Mouse (Mus musculus) thymus, postnatal 36 days (tissue): ENCODE measurements at regions not wholly inside any gene's neighbourhood (a gene's known extent, or its start where the extent isn't known, plus 50 kb on each side); places are given as distances from the start of the nearest gene placed in this dataset.

Experiments
- DNase-seq, 2 experiments: peaks; one replicate each; pipeline ENCODE4 v3.0.0; 2022; ENCODE audit warnings: mixed read lengths in 2 of 2

- no peak for DNase-seq
Observed at GRCm38 (mm10) chr14:17234898-17235297, 415.9 kb upstream of the Rarb start.

- no peak for DNase-seq
Observed at GRCm38 (mm10) chr14:17211502-17211901, 392.5 kb upstream of the Rarb start.

- DNase-seq: no peak
Observed at GRCm38 (mm10) chr14:17205691-17206090, 386.7 kb upstream of the Rarb start.

DNA sequence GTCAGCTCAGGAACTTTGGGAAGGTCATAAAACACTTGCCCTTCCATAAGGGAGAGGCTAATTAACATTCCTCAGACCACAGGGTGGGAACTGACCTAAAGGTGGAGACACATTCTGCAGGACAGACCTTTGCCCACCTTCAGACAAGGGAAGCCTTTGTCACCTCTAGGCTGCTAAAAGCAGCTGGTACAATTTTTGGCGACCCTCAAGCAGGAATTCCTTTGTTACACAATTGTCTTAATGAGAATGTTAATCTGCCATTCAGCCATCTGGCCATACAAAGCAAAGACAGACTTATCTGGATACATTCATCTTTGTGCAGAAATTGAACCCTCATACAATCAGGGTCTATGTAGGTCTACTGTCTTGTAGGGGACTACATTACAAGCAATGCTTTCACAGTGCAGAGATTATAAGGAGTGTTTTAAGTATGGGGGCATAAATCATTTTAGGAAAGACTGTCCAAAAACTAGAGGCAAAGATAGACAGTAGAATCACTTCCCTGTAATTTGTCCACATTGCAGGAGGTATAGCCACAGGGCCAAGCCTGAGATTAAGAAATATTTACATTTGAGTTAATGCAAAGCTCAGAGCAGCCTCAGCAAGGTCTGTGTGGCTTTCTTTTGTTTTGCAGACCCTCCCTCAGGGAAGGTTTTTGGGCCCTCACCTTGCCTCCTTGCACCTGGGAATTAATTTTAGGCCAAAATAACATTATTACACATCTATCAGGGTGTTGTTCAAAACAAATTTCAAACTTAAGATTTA is 384.5 kb upstream of the Rarb start:
- no peak for DNase-seq

DNA sequence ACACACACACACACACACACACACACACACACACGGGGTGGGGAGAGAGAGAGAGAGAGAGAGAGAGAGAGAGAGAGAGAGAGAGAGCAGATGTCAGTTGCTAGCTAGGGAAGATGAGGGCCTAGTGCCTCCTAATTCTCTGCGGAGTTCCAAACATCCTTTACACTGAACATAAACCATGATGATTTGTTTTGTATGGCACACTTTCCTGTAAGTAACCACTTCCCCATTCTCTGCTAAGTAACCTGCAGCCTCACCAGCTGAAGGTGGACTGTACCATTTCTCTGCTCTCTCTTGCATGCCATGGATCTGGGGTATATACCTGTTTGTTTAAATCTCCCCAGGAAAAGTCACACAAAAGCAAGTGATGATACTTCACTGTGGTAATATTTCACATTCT is 374.0 kb upstream of the Rarb start:
- no peak for DNase-seq

- no peak for DNase-seq
Observed at GRCm38 (mm10) chr14:17173218-17173617, 354.3 kb upstream of the Rarb start.

DNA sequence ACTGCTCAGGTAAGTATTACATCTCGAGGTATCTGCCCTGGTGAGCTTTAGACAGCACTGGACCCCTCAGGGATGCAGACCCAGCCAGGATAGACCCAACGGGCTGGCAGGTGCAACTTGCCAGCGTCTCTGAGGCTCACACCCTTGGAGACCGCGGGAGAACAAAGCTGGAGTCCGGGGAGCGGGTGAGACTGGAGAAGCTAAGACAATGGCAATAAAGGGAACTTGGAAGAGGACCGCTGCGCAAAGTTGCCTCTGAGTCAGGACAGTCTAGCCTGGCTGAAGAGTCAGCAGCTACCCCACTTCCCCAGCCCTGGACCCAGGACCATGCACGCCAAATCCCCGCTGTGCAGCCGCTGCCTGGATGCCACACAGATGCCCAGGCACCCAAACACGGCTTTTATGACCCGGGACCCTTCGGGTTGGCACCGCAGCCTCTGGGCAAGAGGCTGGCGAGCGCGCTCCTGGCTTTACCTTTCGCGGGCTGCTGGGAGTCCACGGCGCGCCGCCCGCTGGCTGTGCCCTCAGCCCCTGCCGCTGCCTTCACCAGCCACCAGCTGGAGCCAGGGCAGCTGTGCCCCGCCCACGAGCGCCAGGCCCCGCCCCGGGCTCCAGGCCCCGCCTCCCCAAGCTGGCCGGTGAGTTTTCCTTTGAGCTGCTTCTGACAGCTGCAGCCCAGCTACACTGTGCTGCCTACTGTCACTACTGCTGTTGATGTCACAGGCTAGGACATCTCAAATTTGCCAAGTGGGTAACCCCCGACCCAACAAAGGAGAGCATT is 353.6 kb upstream of the Rarb start:
- DNase-seq: peak; percentile 24 to 36

DNA sequence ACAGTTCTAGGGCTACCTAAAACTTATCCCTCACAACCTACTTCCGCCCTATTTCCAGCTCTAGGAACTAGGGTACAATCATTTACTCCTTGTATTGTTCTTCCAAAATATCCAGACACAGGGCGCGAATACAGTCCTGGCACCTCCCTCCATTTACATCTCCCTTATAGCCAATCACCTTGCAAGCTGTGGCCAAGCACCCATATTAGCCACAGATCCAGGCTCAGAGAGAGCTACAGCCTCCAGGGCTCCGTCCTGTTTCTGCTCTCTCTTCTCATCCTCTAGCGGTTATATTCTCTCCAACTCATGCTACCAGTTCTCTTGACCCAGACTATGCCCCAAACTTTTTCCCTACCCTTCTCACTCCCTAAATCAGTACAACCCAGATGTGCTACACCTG is 352.9 kb upstream of the Rarb start:
- no peak for DNase-seq

DNA sequence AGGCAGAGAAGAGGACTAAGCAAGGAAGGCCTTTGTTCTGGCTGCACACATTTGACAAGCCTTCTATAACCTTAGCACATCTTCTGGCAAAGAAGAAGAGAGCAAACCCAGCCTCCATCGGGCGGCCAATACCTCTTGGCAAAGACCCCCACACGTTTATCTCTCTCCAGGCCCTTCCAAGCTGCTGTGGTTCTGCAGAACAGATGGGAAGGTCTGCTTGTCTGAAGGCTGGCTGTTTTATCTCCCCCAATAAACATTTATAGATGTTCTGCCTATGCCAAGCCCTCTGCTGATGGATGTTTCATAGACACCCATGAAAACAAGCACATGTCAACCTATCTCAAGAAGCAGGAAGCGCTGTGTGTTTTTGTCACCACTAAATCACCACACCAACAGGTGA is 339.4 kb upstream of the Rarb start:
- no peak for DNase-seq

GRCm38 (mm10) chr14:17156402-17156954 is 337.5 kb upstream of the Rarb start:
- DNase-seq: no peak

DNA sequence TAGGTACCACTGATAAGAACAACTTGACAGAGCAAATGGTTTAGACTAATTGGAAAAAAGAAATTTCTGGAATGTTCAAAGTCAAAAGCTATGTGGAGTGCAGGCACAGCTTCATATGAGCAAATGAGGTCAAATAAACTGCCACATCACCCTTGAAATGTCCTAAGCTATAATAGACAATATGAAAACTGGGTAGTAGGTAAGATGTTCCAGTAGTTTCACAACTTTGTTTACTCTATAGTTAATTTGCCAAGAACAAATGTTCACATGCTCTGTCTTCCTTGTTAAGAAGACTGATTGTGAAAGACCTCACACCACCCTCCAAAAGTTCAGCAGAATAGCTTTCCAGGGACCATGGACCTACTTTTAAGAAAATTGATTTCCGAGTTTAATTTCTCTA is 301.7 kb upstream of the Rarb start:
- DNase-seq: no peak

- no peak for DNase-seq
Observed at GRCm38 (mm10) chr14:17106668-17107067, 287.7 kb upstream of the Rarb start.

GRCm38 (mm10) chr14:17102486-17102885 is 283.5 kb upstream of the Rarb start:
- DNase-seq: no peak

DNA sequence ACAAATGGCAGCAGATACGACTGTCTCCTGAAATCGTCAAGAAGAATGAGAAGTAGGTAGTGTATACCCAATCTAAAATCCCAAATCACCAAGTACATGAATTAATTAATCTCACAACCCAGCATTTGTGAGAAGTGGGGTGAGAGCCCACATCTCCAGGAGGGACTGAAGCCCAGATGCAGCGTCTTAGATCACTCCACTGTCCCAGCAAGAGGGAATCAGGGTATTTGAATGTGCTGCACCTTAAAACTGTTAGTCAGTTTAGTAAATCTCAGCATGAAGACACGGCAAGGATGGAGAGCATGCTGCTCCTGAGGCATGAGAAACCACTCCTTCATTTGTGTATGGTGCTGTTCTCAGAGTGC is 271.6 kb upstream of the Rarb start:
- DNase-seq: no peak

- no peak for DNase-seq
Observed at GRCm38 (mm10) chr14:17089640-17090572, 270.9 kb upstream of the Rarb start.

GRCm38 (mm10) chr14:17089089-17089634 is 270.2 kb upstream of the Rarb start:
- no peak for DNase-seq

- no peak for DNase-seq
Observed at GRCm38 (mm10) chr14:17087828-17088227, 268.9 kb upstream of the Rarb start.

- DNase-seq: no peak
Observed at GRCm38 (mm10) chr14:17083907-17084306, 265.0 kb upstream of the Rarb start.

DNA sequence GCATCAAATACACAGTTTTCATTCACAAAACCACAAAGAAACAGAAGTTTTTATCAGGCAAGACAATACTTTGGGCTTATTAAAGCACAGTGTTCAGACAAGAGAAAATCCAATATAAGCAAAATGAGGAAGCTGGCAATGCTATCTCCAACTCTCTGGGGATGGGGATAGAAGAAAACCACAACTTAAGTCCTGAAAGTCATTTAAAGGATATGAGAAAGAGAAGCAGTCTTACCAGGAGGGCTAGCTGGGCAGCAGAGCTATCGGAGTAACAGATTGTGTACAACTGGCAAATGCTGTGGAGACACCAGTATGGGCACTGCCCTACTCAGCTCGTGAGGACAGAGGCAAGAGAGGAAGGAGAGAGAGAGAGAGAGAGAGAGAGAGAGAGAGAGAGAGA is 262.9 kb upstream of the Rarb start:
- DNase-seq: no peak

GRCm38 (mm10) chr14:17079513-17079912 is 260.6 kb upstream of the Rarb start:
- no peak for DNase-seq

DNA sequence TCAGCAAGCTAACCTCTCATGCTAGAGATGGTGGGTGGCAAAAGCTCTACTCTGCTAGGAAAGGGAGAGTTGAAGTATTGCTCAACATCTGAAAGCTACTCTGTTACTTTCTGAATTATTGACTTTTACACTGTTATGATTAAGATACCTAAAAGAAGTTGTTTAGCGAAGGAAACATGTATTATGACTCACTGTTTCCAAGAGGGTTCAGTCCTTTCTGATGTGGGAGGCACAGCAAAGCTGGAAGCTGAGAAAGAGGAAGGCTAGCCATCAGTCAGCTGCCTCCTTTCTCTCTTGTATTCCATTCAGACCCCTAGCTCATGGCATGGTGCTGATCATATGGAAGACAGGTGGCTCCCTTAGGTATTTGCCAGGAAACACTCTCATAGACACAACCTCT is 242.4 kb upstream of the Rarb start:
- no peak for DNase-seq

DNA sequence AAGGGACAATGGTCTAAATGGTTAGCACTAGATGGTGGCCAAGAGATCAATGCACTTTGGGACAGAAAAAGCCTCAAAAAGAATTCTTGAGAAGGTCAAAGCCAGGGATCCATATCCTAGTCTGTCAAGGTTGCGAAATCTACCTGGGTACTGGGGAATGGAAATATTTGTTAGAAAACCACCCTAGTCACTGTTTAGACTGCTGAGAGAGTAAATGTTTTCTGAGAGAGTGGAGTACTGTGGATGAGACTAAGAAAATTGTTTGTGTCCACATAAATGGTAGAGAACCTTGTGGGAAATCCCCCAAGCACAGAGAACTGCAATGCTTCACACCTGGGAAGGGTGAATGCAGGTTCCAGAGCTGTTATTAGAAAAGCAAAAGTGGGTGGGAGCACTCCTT is 239.5 kb upstream of the Rarb start:
- DNase-seq: no peak

DNA sequence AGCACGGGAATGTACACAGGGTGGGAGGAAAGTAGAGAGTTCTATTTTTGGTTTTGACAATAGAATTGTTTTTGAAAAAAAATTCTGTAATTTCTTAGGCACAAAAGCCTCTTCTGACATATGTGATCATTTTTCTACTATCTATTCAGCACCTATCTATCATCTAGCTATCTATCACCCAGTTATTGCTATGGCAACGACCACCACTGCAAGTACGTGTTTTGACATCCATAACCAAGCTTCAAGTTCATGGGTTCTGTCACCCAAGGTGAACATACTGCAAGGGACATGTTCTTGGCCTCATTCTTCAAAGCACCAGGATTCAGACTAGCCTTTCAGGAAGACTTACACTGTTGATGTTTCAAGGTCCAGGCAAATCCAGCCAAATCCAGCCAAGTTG is 238.4 kb upstream of the Rarb start:
- DNase-seq: no peak
